Mouse (Mus musculus) embryonic facial prominence, embryonic 14.5 days (tissue): ENCODE measurements around the gene Lrrc39. TPM values are rescaled to one million over a fixed set of nuclear protein-coding genes. Genes with fewer than 3 reads are reported as not detected.

Experiments used
- ATAC-seq: fragments of 200-750 bp; cut with Nextera tagmentation; 2 replicates; pipeline ENCODE4 v1.8.0; 2017; ENCODE audit warnings: low read depth, moderate number of reproducible peaks, moderate TSS enrichment
- DNase-seq: peaks from one replicate; pipeline ENCODE4 v3.0.0-alpha.2; 2015; ENCODE audit warnings: low spot score
- H3K27ac ChIP-seq: fragments of 300-500 bp; sonication (generic); replicated peaks from 2 replicates; pipeline ENCODE4 v1.5.1; 2014; ENCODE audit warnings: low read depth, mild to moderate bottlenecking, low read length, moderate library complexity
- H3K27me3 ChIP-seq: fragments of 300-500 bp; sonication (generic); replicated peaks from 2 replicates; pipeline ENCODE4 v1.6.1; 2014; ENCODE audit warnings: low read length; ENCODE audit not compliant: control insufficient read depth, insufficient read depth
- H3K36me3 ChIP-seq: fragments of 300-500 bp; sonication (generic); 2 replicates; pipeline ENCODE4 v1.6.1; 2014; ENCODE audit warnings: low read length, mixed read lengths; ENCODE audit not compliant: control insufficient read depth, insufficient read depth
- H3K4me1 ChIP-seq: fragments of 300-500 bp; sonication (generic); 2 replicates; pipeline ENCODE4 v1.6.1; 2014; ENCODE audit warnings: antibody characterized with exemption, low read length; ENCODE audit not compliant: control insufficient read depth, insufficient read depth
- H3K4me2 ChIP-seq: fragments of 300-500 bp; sonication (generic); 2 replicates; pipeline ENCODE4 v1.6.1; 2014; ENCODE audit warnings: low read depth, mild to moderate bottlenecking, low read length, moderate library complexity, mixed read lengths
- H3K4me3 ChIP-seq: fragments of 300-500 bp; sonication (generic); 2 replicates; pipeline ENCODE4 v1.5.1; 2014; ENCODE audit warnings: low read depth, mild to moderate bottlenecking, low read length
- H3K9ac ChIP-seq: fragments of 300-500 bp; sonication (generic); 2 replicates; pipeline ENCODE4 v1.6.1; 2014; ENCODE audit warnings: low read depth, mild to moderate bottlenecking, low read length, moderate library complexity, mixed read lengths
- H3K9me3 ChIP-seq: fragments of 300-500 bp; sonication (generic); 2 replicates; pipeline ENCODE4 v1.6.1; 2016; ENCODE audit warnings: low read length; ENCODE audit not compliant: control insufficient read depth
- WGBS: fragments of 180-500 bp; shearing (Covaris S2); extraction: QIAGEN DNeasy Blood & Tissue Kit; methylation state at CpG from one replicate; pipeline ENCODE4 v1.1.7; 2014; 5-methylcytosine and 5-hydroxymethylcytosine counted together
- polyA plus RNA-seq: library from polyadenylated mRNA; unstranded; fragments of >200 nt; fragmentation: Nextera tagmentation; extraction: Ambion mirVana; gene quantifications from 2 replicates; pipeline ENCODE4 v1.2.1, GENCODE M21; 2014

Gene Lrrc39
- polyA plus RNA-seq, 1 experiment from 2014 or later, result 4.3 TPM

- H3K27ac ChIP-seq, result no peak overlapping the region
- no peaks in the 10 kb centered on the region for H3K4me1 ChIP-seq
- H3K27me3 ChIP-seq, result no peaks in the 10 kb centered on the region
- ATAC-seq, result no peak
- no peak overlapping the region for H3K4me3 ChIP-seq
- no peak overlapping the region for H3K9ac ChIP-seq
- WGBS, result 86% methylated on average over 6 of the region's 6 CpGs
- H3K9me3 ChIP-seq, result no peaks in the 10 kb centered on the region
- peaks cover 54% of the 10 kb centered on the region for H3K36me3 ChIP-seq
- no peak overlapping the region for H3K4me2 ChIP-seq
- DNase-seq, result no peak
Measured at GRCm38 (mm10) chr3:116618855-116619254, 56.1 kb downstream of the Lrrc39 start.

- no peaks in the 10 kb centered on the region for H3K4me1 ChIP-seq
- WGBS, result 91% methylated on average over 7 of the region's 7 CpGs
- ATAC-seq (no peak), DNase-seq (no peak)
- peaks cover 34% of the 10 kb centered on the region for H3K36me3 ChIP-seq
- no peaks in the 10 kb centered on the region for H3K9me3 ChIP-seq
- no peaks in the 10 kb centered on the region for H3K27me3 ChIP-seq
- no peak overlapping the region for H3K4me3 ChIP-seq
- no peak overlapping the region for H3K4me2 ChIP-seq
- H3K9ac ChIP-seq, result no peak overlapping the region
- no peak overlapping the region for H3K27ac ChIP-seq
Measured at GRCm38 (mm10) chr3:116620636-116621370, 58.0 kb downstream of the Lrrc39 start.

DNA sequence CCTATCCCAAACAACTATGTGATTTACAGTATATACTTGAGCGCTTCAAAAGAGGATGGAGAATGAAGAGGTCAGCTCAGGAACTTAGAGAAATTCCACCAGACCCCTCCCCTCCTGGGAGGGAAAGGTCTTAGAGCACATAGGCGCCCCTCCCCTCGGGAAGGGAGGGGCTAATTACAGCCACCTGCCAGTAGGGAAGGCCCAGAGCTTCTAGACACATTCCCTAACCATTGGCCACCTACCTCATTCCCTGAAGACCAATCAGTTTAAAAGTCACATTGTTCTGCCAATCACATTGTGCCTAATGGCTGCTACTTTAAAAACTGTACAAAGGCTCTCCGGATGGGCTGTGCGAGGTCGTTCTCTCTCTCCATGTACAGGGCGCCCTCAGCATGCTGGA is 59.9 kb downstream of the Lrrc39 start:
- H3K27me3 ChIP-seq, result no peaks in the 10 kb centered on the region
- WGBS, result 96% methylated on average over 7 of the region's 7 CpGs
- no peak overlapping the region for H3K4me2 ChIP-seq
- H3K9ac ChIP-seq, result no peak overlapping the region
- no peaks in the 10 kb centered on the region for H3K4me1 ChIP-seq
- no peak overlapping the region for H3K4me3 ChIP-seq
- H3K27ac ChIP-seq, result no peak overlapping the region
- DNase-seq, result no peak
- H3K36me3 ChIP-seq, result peaks cover 35% of the 10 kb centered on the region
- ATAC-seq, result no peak
- no peaks in the 10 kb centered on the region for H3K9me3 ChIP-seq

GRCm38 (mm10) chr3:116631459-116631858 is 68.7 kb downstream of the Lrrc39 start:
- no peak overlapping the region for H3K27ac ChIP-seq
- DNase-seq (no peak), ATAC-seq (no peak)
- no peak overlapping the region for H3K9ac ChIP-seq
- WGBS, result 67% methylated on average over 1 of the region's 1 CpGs
- H3K4me1 ChIP-seq, result no peaks in the 10 kb centered on the region
- no peaks in the 10 kb centered on the region for H3K27me3 ChIP-seq
- no peak overlapping the region for H3K4me3 ChIP-seq
- no peaks in the 10 kb centered on the region for H3K9me3 ChIP-seq
- H3K4me2 ChIP-seq, result no peak overlapping the region
- peaks cover 74% of the 10 kb centered on the region for H3K36me3 ChIP-seq

Other genes starting within 250 kb of the Lrrc39 start
- 7.7 and 7.8 TPM in 2 replicates for gene Cdc14a, start 138.9 kb upstream of the Lrrc39 start, polyA plus RNA-seq
- gene Rtca, start 54.8 kb upstream of the Lrrc39 start, polyA plus RNA-seq, result 67.0 and 76.9 TPM in 2 replicates
- 9.5 and 11.3 TPM in 2 replicates for gene Dbt, start 49.9 kb upstream of the Lrrc39 start, polyA plus RNA-seq
- 15.0 and 15.5 TPM in 2 replicates for gene Sass6, start 32.0 kb downstream of the Lrrc39 start, polyA plus RNA-seq
- 17.5 and 20.1 TPM in 2 replicates for gene Trmt13, start 51.6 kb downstream of the Lrrc39 start, polyA plus RNA-seq
- gene Mfsd14a, start 99.7 kb downstream of the Lrrc39 start, polyA plus RNA-seq, result 77.5 and 86.2 TPM in 2 replicates
- not detected in 2 replicates for gene Gm43191, start 118.3 kb downstream of the Lrrc39 start, polyA plus RNA-seq
- 9.4 and 9.8 TPM in 2 replicates for gene Slc35a3, start 149.9 kb downstream of the Lrrc39 start, polyA plus RNA-seq
- 35.5 and 48.7 TPM in 2 replicates for gene Agl, start 245.2 kb downstream of the Lrrc39 start, polyA plus RNA-seq